Mouse (Mus musculus) cerebellum, adult 11 months (tissue): Measurements from ENCODE around the gene Ralgapa2.

ENCODE experiments used
- DNase-seq: peaks from one replicate; pipeline ENCODE4 v3.0.0; 2022

The Ralgapa2 gene

GRCm38 (mm10) chr2:146250236-146250904 is 261.8 kb downstream of the Ralgapa2 start:
- no peak for DNase-seq

DNA sequence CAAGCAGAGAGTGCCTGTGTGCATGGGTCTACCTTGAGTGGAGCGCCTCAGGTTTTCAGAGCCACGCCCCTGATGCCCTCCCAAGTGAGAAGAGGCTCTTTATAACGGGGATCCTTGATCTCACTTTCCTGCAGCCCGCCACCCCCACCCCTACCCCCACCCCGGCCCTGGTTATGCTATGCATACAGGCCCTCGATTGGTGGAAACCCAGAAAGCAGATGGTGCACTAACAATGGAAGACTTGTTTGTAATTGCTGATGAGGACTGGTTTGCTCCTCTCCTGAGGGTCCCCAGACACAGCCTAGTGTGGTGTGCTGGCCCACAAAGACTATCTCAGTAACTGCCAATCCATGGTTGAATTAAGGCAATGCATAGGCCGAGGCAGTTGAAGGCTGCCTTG is 263.1 kb downstream of the Ralgapa2 start:
- DNase-seq, result no peak

- DNase-seq, result no peak
These were observed 264.6 kb downstream of the Ralgapa2 start for GRCm38 (mm10) chr2:146247576-146247975.

GRCm38 (mm10) chr2:146246409-146247075 is 265.6 kb downstream of the Ralgapa2 start:
- DNase-seq, result no peak

- DNase-seq, result no peak
These were observed 266.7 kb downstream of the Ralgapa2 start for GRCm38 (mm10) chr2:146245401-146245800.

GRCm38 (mm10) chr2:146244049-146244448 is 268.1 kb downstream of the Ralgapa2 start:
- no peak for DNase-seq

DNA sequence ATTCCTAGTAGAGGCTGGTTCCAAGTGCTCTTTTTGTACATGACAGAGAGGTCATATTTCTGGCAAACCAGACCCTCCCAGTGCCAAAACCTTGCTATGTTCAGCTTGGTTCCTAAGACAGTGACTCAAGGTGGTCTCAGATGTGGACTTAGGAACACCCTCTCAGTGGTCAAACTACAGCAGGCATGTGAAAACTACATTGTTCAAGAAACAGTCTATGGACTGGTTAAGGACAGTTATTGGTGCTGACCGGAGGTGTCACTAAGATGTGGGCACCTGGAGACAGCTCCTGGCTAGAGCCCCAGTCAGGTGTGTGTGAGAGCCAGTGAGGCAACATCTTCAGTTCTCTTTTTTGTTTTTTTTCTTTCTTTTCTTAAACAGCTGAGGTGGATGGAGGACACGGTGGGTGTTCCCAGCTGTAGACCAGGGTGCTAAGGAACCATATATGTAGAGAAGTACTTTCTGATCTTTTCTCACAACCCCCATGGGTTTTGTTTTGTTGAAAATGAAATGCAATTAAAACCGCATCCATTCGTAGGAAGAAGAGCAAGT is 272.9 kb downstream of the Ralgapa2 start:
- DNase-seq, result no peak

DNA sequence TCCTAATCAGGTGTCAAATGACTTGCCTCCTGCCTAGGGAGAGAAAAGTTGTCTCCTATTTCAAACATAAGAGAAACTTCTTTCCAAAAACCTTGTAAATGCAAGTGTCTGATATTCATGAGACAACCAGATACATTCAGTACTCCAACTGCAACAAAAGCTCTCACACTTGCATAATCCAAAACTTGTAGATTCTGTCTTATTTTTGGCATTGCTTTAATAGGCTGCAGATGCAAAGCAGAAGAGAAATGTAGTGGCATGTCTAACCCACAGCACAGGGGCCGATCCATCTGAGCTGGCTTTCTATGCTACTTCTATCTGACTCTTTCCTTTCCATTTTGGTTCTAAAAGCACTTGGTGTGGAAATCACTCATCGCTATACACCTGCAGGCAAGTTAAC is 280.7 kb downstream of the Ralgapa2 start:
- no peak for DNase-seq

DNA sequence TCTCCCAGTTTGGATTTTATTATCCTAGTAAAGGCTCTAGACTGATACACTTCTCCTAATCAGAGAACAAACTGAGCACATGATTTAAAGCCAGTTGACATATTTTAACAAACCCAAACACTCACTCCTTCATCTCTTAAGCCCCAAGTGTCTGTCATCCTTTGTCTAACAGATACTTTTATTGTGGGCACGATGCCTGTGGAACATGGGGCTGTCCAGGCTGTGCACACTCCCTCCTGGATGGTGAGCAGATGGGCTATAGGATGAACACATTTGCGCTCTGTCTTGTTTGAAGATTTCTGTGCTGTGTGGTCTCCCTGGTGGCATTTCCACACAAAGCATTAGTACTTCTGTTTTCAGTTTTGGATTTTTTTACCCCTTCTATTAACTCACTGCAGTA is 283.7 kb downstream of the Ralgapa2 start:
- DNase-seq, result no peak

DNA sequence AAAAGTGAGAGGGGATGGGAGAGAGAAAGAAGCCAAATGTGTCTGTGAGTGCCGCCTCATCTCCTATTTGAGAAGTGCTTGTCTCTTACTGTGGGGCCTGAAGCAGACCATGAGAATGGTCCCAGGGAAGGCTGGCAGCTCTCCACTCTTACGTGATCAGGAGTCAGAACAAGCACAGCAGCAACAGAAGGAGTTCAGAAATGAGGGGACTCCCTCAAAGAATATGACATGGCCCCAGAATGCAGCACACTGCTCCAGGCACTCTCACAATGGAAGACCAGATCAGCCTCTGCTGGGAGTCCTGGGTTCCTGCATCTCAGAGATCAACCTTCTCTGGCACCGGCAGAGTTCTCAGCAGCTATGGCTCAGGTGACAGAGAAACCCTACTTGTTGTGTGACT is 284.5 kb downstream of the Ralgapa2 start:
- DNase-seq, result no peak

DNA sequence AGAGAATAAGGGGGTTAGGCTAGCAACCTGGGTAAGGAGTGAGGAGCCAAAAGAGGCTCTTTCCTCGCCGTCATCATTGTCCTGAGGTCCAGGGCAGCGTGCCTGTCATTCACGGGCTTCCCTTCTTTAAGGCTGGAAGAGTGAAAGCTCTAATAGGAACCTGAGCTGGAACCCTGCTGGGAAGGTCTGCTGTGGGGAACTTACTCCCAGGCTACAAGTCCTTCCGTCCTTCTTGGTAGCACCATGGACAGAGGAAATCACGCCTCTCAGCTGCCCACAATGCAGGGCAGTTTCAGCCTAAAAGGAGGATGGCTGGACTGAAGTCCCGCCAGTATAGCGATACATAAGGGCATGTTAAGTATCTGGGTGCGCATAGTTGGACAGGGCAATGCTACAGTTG is 285.7 kb downstream of the Ralgapa2 start:
- DNase-seq, result no peak

GRCm38 (mm10) chr2:146225818-146226217 is 286.3 kb downstream of the Ralgapa2 start:
- no peak for DNase-seq

- no peak for DNase-seq
These were observed 288.0 kb downstream of the Ralgapa2 start for GRCm38 (mm10) chr2:146224141-146224540.

GRCm38 (mm10) chr2:146223176-146223905 is 288.8 kb downstream of the Ralgapa2 start:
- no peak for DNase-seq

GRCm38 (mm10) chr2:146222279-146223175 is 289.6 kb downstream of the Ralgapa2 start:
- peak; percentile 18 for DNase-seq

GRCm38 (mm10) chr2:146221929-146222278 is 290.2 kb downstream of the Ralgapa2 start:
- no peak for DNase-seq

DNA sequence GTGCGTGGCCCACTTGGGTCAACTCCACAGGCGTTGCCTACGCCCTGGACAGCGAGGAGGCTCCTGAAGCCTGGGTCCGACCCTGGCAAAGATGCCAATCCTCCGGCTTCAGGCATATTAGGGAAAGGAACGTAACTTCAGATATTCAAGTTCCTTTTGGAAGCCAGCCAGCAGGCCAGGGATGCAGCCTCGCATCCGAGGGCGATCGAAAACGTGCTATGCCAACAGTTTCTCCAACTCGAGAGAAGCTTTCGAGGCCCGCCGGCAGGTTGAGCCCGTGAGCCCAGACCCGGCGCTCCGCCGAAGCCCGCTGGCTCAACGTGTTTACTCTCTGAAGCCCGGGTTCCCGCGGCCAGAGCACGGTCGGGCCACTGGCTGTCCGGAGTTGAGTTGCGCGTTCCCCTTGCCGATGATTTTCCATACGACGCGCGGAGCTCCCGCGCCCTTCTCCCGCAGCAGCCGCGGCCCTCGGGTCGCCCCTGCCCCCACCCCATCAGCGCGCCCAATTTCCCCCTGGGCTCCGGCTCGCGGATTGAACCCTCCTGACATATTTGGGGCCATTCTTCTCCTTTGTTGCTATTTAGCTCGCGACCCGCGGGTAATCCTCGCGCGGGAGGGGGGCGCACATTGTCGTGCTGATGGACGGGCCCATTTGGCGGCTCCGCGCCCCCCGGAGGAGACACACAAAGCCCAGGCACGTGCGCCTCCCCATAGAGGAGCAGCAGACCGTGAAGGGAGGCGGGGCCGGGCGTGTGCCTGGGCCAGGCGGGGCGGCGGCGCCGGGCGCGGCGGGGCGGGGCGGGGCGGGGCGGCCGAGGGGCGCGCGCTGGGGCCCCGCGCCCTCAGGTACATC is 290.8 kb downstream of the Ralgapa2 start, which contains the start of gene Insm1:
Insm1 (plus strand) TSS at position 846 of the 853 bp plus-strand sequence.
- DNase-seq, result peak; percentile 16

- no peak for DNase-seq
These were observed 291.5 kb downstream of the Ralgapa2 start for GRCm38 (mm10) chr2:146220591-146221075.

DNA sequence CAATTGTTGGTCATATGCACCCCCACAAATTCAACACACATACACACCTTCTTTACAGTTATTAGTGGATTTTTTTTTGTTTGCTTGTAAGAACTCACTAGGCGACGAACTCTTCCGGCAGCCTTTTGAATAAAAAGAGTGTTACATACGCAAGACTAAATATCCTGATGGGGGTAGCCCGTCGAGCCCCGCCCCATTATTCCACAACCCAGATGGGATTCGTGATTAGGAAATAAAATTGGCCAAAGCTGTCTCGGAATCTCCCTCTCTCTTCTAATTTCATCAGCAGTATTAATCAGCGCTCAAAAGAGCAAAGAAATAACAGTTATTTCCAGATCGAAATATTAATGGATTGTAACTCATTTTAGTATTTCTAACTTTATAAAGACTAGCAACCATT is 292.4 kb downstream of the Ralgapa2 start:
- no peak for DNase-seq

- DNase-seq, result no peak
These were observed 293.1 kb downstream of the Ralgapa2 start for GRCm38 (mm10) chr2:146218881-146219535.

- DNase-seq, result no peak
These were observed 293.9 kb downstream of the Ralgapa2 start for GRCm38 (mm10) chr2:146218161-146218691.
